Mouse (Mus musculus) adrenal gland (tissue): ENCODE data around the gene Syne2.
"Not testable (repeated sequence)": the region's sequence is repeated elsewhere in the genome, so short reads cannot be mapped to it uniquely, and the experiment has no call there.

Source experiments
- intact Hi-C: fragments of 180-260 bp; cut with DNase I; formaldehyde crosslinking; loops from one replicate; pipeline ENCODE4 v1.15.1; 2025

Syne2 gene

GRCm38 (mm10) chr12:76092789-76093466 lies 275.0 kb downstream of the Syne2 start:
- intact Hi-C loops: no loop called here

- intact Hi-C loops: no loop called here
Observed at GRCm38 (mm10) chr12:76093613-76094588, 276.0 kb downstream of the Syne2 start.

DNA sequence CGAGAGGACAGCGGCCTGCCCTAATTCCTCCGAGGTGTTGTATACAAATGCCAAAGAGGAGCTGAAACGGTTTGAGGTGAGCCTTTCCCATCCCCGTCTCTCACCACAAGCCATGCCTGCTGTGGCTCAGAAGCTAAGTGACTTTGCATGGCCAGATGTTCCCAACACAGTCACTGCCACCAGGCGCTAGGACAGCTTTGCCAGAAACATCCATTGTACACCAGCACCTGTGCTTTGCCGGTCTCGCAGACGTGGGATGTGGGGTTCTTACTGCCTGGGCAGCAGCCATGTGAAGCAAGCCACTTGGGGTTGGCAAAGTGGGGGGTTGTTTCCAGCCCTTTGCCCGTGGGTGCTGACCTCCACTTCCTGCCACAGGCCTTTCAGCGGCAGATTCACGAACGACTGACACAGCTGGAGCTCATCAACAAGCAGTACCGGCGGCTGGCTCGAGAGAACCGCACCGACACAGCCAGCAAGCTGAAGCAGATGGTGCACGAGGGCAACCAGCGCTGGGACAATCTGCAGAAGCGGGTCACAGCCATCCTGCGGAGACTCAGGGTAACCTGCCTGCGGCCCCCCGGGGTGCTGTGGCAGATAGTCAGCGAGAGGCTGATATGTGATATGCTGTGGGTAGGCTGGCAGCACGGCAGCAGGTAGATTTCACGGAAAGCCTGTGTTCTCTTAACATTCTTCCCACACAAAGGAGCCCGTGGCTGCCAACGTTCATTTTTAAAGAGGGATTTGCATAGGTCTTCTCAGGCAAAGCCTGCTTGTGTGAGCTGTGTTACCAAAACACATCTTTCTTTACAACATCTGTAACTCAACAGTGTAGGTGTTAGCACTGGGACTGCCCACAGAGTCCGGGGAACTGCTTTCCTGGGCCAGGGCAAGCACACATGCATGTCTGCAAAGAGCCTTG lies 277.4 kb downstream of the Syne2 start:
- intact Hi-C loops: no loop called here

- intact Hi-C loops: no loop called here
Observed at GRCm38 (mm10) chr12:76102621-76103020, 284.7 kb downstream of the Syne2 start.

- intact Hi-C loops: no loop called here
Observed at GRCm38 (mm10) chr12:76104596-76105351, 286.8 kb downstream of the Syne2 start.

DNA sequence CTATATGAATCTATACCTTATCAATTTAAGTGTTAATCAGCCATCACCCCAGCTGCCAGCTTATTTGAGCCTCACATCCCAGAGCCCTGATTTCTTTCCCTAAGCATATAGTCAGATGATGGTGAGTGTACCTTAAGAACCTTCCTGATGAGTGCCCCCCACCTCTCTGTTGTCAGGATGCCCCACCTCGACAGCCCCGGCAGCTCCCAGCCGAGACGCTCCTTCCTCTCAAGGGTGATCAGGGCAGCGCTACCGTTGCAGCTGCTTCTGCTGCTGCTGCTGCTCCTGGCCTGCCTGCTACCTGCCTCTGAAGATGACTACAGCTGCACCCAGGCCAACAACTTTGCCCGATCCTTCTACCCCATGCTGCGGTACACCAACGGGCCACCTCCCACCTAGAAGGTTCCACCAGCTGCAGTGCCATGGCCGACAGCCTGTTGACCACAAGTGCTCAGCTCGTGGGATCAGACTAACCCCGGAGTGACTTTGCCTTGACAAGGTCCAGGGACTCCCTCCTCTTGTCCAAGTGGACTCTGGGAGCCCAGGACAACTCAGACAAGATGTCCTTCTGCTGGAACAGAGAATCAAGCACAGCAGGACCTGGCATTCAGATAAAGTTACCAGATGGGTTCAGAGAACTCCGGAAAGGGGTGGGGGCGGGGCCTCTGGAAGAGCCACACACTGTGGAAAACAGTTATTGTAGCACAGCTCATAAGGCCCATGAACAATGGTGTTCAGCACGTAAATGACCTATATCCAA lies 291.9 kb downstream of the Syne2 start:
- intact Hi-C loops: no loop called here

- intact Hi-C loops: no loop called here
Observed at GRCm38 (mm10) chr12:76111046-76111445, 293.1 kb downstream of the Syne2 start.

- intact Hi-C loops: no loop called here
Observed at GRCm38 (mm10) chr12:76116577-76116976, 298.6 kb downstream of the Syne2 start.

DNA sequence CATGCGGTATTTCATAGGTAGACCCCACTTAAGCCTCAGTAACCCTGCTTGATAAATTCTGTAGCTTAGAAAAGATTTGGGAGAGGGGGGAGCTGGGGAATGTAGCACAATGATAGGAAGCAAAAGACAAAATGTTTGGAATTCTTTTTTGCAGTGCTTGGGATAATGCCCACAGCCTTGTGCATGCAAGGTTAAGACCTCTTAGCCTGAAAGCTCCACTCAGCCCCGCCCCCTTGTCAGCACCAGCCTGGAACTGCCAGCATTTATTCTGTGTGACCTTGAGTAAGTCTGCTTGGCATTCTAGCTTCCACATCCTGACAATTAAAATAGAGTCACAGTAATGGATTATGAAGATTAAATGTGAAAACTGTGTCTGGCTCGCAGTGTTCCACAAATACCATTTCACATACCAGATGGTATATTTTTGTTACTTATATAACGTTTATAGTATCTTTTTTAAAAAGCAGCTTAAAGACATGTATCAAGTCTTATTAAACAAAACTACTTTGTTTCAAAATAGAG lies 299.8 kb downstream of the Syne2 start:
- intact Hi-C loops: no loop called here

GRCm38 (mm10) chr12:76123223-76123622 lies 305.3 kb downstream of the Syne2 start:
- intact Hi-C loops: no loop called here

DNA sequence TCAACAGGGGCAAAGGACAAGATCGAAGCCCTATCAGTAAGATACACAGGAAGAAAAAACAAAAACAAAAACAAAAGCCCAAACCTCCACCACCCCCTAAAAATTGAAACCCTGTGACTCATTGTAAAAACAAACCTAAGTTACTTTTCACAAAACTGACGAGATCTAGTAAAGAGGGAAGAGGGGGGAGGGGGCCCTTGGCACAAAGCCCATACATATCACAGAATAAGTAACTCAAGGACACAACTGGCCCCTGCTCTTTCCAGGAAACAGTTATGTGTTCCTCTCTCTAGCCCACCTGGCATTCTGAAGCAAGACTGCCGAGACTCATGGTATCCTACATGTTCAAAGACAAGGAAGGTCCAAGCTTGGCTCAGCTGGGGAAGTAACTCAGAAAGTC lies 310.4 kb downstream of the Syne2 start:
- intact Hi-C loops: no loop called here

DNA sequence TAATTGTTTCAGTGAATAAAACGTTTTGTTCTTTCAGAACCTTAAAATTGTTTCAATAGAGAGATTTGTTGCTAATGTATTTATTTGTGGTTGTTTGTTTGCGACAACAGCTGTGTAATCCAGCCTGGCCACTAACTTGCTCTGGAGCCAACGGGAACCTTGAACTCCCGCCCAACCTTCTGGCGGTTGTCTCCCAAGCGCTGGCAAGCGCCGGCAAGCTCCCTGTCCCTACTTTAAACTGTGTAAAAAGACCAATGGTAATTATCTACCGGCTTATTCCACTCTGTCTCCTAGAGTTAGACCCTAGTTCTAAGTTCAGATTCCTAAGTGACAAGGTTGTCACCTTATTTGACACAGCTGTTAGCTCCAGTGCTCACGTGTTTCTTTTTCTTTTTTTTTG lies 310.9 kb downstream of the Syne2 start:
- intact Hi-C loops: no loop called here

DNA sequence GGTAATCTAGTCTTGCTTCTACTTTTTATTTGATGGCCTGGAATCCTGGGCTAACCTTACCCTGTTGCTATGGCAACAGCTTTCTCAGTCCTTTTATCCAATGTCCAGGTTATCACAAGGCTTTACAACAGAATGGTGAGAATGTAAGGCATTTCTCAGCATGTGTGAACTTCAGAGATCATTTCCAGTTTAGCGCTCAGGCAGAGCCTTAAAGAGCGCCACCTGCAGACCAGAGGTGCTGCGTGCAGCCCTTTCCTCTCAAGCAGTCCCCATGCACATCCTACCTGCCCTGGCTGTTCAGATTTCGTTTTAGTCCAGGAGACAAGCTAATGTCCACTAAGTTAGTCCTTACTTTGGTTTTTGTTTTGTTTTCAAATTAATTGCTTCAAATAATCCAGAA lies 312.3 kb downstream of the Syne2 start:
- intact Hi-C loops: no loop called here

GRCm38 (mm10) chr12:76130891-76131290 lies 313.0 kb downstream of the Syne2 start:
- intact Hi-C loops: no loop called here

DNA sequence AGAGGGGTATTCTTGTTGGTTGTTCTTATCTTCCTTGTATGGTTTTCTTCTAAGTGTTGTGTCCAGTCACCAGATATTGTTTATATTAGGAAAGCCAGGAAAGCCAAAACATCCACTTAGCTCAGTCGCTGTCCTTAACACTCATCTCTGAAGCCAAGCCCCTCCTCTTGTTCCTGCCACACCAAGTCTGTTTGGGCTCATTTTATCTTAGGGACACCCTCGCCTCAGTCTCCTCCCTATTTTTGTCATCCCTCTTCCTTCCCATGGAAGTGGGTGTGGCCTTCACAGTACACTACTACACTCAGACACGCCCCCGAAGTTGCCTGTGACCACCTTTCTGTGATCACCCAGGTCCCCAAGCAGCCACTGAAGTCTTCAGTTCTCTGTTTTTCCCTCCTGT lies 314.7 kb downstream of the Syne2 start:
- intact Hi-C loops: no loop called here

GRCm38 (mm10) chr12:76133081-76133480 lies 315.1 kb downstream of the Syne2 start:
- intact Hi-C loops: not testable (repeated sequence)

DNA sequence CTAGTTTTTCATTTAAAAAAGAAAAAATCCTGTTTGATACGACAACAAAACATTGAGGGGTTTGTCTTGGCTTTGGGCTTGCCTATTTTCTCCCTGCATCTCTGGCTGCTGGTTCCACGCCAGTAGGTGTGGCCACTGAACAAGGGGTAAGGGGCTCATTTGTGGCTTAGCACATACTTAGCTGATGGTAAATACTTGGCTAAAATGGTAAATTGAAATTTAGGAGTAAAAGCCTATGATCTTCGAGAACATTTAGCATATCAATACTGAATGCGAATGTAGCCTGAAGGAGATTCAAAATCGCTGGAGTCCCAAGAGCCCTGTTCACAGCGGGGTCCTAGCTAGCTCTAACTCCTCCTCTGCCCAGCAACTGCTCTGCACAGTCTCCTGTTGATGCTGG lies 318.8 kb downstream of the Syne2 start:
- intact Hi-C loops: no loop called here

- intact Hi-C loops: not testable (repeated sequence)
Observed at GRCm38 (mm10) chr12:76152389-76152788, 334.5 kb downstream of the Syne2 start.
